Mouse (Mus musculus): ENCODE data around the gene Mmp23.

DNA sequence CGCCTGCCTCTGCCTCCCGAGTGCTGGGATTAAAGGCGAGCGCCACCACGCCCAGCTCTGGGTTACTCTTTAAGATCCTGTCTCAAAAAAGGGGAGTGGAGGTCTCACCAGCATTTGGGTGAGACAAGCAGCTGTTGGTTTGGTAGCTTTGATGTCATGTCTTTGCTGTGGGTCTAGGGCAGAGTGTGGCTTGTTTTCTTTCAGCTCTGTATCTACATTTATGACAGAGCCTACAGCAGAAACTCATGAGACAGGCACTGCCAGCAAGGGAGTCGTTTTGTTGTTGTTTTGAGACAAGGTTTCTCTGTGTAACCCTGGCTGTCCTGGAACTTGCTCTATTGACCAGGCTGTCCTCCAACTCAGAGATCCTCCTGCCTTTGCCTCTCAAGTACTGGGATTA, 49.4 kb downstream of the Mmp23 start:
- TF ChIP-seq GATA1 (IDR thresholded peaks at IDR 0.05; ENCODE audit: low read length) (no peak), TAL1 (IDR thresholded peaks at IDR 0.05; ENCODE audit: low read length) (no peak)

All from erythroblast, embryonic 14.5 days (primary cell).